Mouse (Mus musculus) heart, embryonic 16.5 days (tissue): ENCODE results near the gene Ssxb6. TPM values are rescaled to one million over a fixed set of nuclear protein-coding genes. Genes with fewer than 3 reads are reported as not detected.
"Not testable (repeated sequence)": the region's sequence is repeated elsewhere in the genome, so short reads cannot be mapped to it uniquely, and the experiment has no call there.

ENCODE experiments used
- ATAC-seq: fragments of 200-750 bp; cut with Nextera tagmentation; replicated peaks from 2 replicates; pipeline ENCODE4 v1.8.0; 2017; ENCODE audit warnings: moderate number of reproducible peaks; ENCODE audit not compliant: insufficient read depth, low FRiP score; ENCODE audit errors: extremely low read depth
- H3K27ac ChIP-seq: fragments of 300-500 bp; sonication (generic); 2 replicates; pipeline ENCODE4 v1.5.1; 2014; ENCODE audit warnings: mild to moderate bottlenecking, low read length, control low read depth, moderate library complexity
- H3K27me3 ChIP-seq: fragments of 300-500 bp; sonication (generic); 2 replicates; pipeline ENCODE4 v1.6.1; 2014; ENCODE audit warnings: low read length, mixed read lengths; ENCODE audit not compliant: control insufficient read depth, insufficient read depth
- H3K36me3 ChIP-seq: fragments of 300-500 bp; sonication (generic); 2 replicates; pipeline ENCODE4 v1.6.1; 2014; ENCODE audit not compliant: control insufficient read depth, insufficient read depth
- H3K4me1 ChIP-seq: fragments of 300-500 bp; sonication (generic); 2 replicates; pipeline ENCODE4 v1.6.1; 2014; ENCODE audit warnings: low read length, mixed read lengths; ENCODE audit not compliant: control insufficient read depth, insufficient read depth
- H3K4me2 ChIP-seq: fragments of 300-500 bp; sonication (generic); 2 replicates; pipeline ENCODE4 v1.6.1; 2014; ENCODE audit warnings: low read depth, mild to moderate bottlenecking, control low read depth, low read length
- H3K4me3 ChIP-seq: fragments of 300-500 bp; sonication (generic); 2 replicates; pipeline ENCODE4 v1.5.1; 2014; ENCODE audit warnings: mild to moderate bottlenecking, control low read depth, low read length
- H3K9ac ChIP-seq: fragments of 300-500 bp; sonication (generic); 2 replicates; pipeline ENCODE4 v1.6.1; 2014; ENCODE audit warnings: low read length, control low read depth
- H3K9me3 ChIP-seq: fragments of 300-500 bp; sonication (generic); replicated peaks from 2 replicates; pipeline ENCODE4 v1.6.1; 2016; ENCODE audit warnings: low read length; ENCODE audit not compliant: control insufficient read depth
- WGBS: fragments of 180-500 bp; shearing (Covaris S2); extraction: QIAGEN DNeasy Blood & Tissue Kit; methylation state at CpG from one replicate; pipeline ENCODE4 v1.1.7; 2014; 5-methylcytosine and 5-hydroxymethylcytosine counted together
- polyA plus RNA-seq: library from polyadenylated mRNA; unstranded; fragments of >200 nt; fragmentation: Nextera tagmentation; extraction: Ambion mirVana; gene quantifications from 2 replicates; pipeline ENCODE4 v1.2.1, GENCODE M21; 2015

Gene Ssxb6
- not detected in 2 replicates for polyA plus RNA-seq

GRCm38 (mm10) chrX:8548155-8548554 is at the start of gene Ssxb6:
Gene Ssxb6, minus strand, starts transcription at chrX:8548255.
- not testable (repeated sequence) for H3K27ac ChIP-seq, ATAC-seq, H3K36me3 ChIP-seq, H3K4me2 ChIP-seq, H3K9me3 ChIP-seq, H3K4me1 ChIP-seq, H3K9ac ChIP-seq, H3K27me3 ChIP-seq, H3K4me3 ChIP-seq
- WGBS = 61% methylated on average over 4 of the region's 4 CpGs

GRCm38 (mm10) chrX:8591716-8592115 is 43.7 kb upstream of the Ssxb6 start, which contains the start of gene Ssxb3:
Gene Ssxb3, minus strand, starts transcription at chrX:8591816.
- WGBS = 23% methylated on average over 1 of the region's 1 CpGs

GRCm38 (mm10) chrX:8524854-8525253 is 23.2 kb downstream of the Ssxb6 start, which contains the start of gene Gm14459:
Gene Gm14459, minus strand, starts transcription at chrX:8524954.
- 83% methylated on average over 2 of the region's 2 CpGs for WGBS
- Histone ChIP-seq H3K27me3 (no peaks in the 10 kb centered on the region), H3K36me3 (no peaks in the 10 kb centered on the region), H3K27ac (no peak within 1 kb of the TSS), H3K9me3 (no peaks in the 10 kb centered on the region), H3K4me1 (no peaks in the 10 kb centered on the region), H3K4me3 (no peak within 1 kb of the TSS), H3K9ac (no peak within 1 kb of the TSS), H3K4me2 (no peak within 1 kb of the TSS)
- ATAC-seq = no peak

More at GRCm38 (mm10) chrX:8591716-8592115, 43.7 kb upstream of the Ssxb6 start, which contains the start of gene Ssxb3:
- not testable (repeated sequence) for H3K9me3 ChIP-seq, H3K27ac ChIP-seq, H3K9ac ChIP-seq, H3K4me1 ChIP-seq, H3K4me2 ChIP-seq, H3K36me3 ChIP-seq, H3K4me3 ChIP-seq, H3K27me3 ChIP-seq, ATAC-seq

Other genes with a start within 250 kb of the Ssxb6 start
- gene Ssxb10, start 220.8 kb downstream of the Ssxb6 start, polyA plus RNA-seq = not detected in 2 replicates
- gene Ssxb9, start 181.3 kb downstream of the Ssxb6 start, polyA plus RNA-seq = not detected in 2 replicates
- not detected in 2 replicates for gene Ssxb1, start 134.9 kb downstream of the Ssxb6 start, polyA plus RNA-seq
- not detected in 2 replicates for gene Ssxb2, start 86.5 kb downstream of the Ssxb6 start, polyA plus RNA-seq
- gene Gm14459, start 23.3 kb downstream of the Ssxb6 start, polyA plus RNA-seq = not detected in 2 replicates
- not detected in 2 replicates for gene Ssxb3, start 43.6 kb upstream of the Ssxb6 start, polyA plus RNA-seq
- not detected in 2 replicates for gene Ssxb8, start 142.6 kb upstream of the Ssxb6 start, polyA plus RNA-seq
- gene Ssx9, start 200.2 kb upstream of the Ssxb6 start, polyA plus RNA-seq = not detected in 2 replicates